Mouse (Mus musculus) liver, embryonic 11.5 days (tissue): ENCODE results near the gene Auts2. TPM values are rescaled to one million over a fixed set of nuclear protein-coding genes. Genes with fewer than 3 reads are reported as not detected.

ENCODE experiments used
- ATAC-seq: fragments of 200-750 bp; cut with Nextera tagmentation; replicated peaks from 2 replicates; pipeline ENCODE4 v1.8.0; 2017; ENCODE audit warnings: moderate number of reproducible peaks, mild to moderate bottlenecking, moderate TSS enrichment, moderate library complexity; ENCODE audit not compliant: low FRiP score
- DNase-seq: peaks from one replicate; pipeline ENCODE4 v3.0.0-alpha.2; 2017; ENCODE audit warnings: low spot score
- H3K27ac ChIP-seq: fragments of 300-500 bp; sonication (generic); 2 replicates; pipeline ENCODE4 v1.5.1; 2014; ENCODE audit warnings: mild to moderate bottlenecking, low read depth, low read length, control low read depth
- H3K27me3 ChIP-seq: fragments of 300-500 bp; sonication (generic); replicated peaks from 2 replicates; pipeline ENCODE4 v1.6.1; 2014; ENCODE audit warnings: low read length, mixed read lengths; ENCODE audit not compliant: control insufficient read depth, insufficient read depth
- H3K36me3 ChIP-seq: fragments of 300-500 bp; sonication (generic); 2 replicates; pipeline ENCODE4 v1.6.1; 2014; ENCODE audit warnings: mild to moderate bottlenecking, low read length, moderate library complexity, mixed read lengths; ENCODE audit not compliant: control insufficient read depth, insufficient read depth
- H3K4me1 ChIP-seq: fragments of 300-500 bp; sonication (generic); replicated peaks from 2 replicates; pipeline ENCODE4 v1.6.1; 2014; ENCODE audit warnings: low read length, mixed read lengths; ENCODE audit not compliant: control insufficient read depth, insufficient read depth
- H3K4me2 ChIP-seq: fragments of 300-500 bp; sonication (generic); 2 replicates; pipeline ENCODE4 v1.6.1; 2014; ENCODE audit warnings: mild to moderate bottlenecking, control low read depth, moderate library complexity
- H3K4me3 ChIP-seq: fragments of 300-500 bp; sonication (generic); 2 replicates; pipeline ENCODE4 v1.5.1; 2014; ENCODE audit warnings: low read depth, low read length, control low read depth
- H3K9ac ChIP-seq: fragments of 300-500 bp; sonication (generic); 2 replicates; pipeline ENCODE4 v1.6.1; 2014; ENCODE audit warnings: low read depth, low read length, control low read depth
- H3K9me3 ChIP-seq: fragments of 300-500 bp; sonication (generic); 2 replicates; pipeline ENCODE4 v1.6.1; 2016; ENCODE audit warnings: low read length, inconsistent platforms, mixed read lengths; ENCODE audit not compliant: control insufficient read depth
- WGBS: fragments of 180-500 bp; shearing (Covaris S2); extraction: QIAGEN DNeasy Blood & Tissue Kit; methylation state at CpG from one replicate; pipeline ENCODE4 v1.1.7; 2014; 5-methylcytosine and 5-hydroxymethylcytosine counted together
- polyA plus RNA-seq: library from polyadenylated mRNA; unstranded; fragments of >200 nt; fragmentation: Nextera tagmentation; extraction: Ambion mirVana; gene quantifications from 2 replicates; pipeline ENCODE4 v1.2.1, GENCODE M21; 2014

Auts2 gene
- polyA plus RNA-seq, 1 experiment from 2014 or later, result 13.8 TPM

DNA sequence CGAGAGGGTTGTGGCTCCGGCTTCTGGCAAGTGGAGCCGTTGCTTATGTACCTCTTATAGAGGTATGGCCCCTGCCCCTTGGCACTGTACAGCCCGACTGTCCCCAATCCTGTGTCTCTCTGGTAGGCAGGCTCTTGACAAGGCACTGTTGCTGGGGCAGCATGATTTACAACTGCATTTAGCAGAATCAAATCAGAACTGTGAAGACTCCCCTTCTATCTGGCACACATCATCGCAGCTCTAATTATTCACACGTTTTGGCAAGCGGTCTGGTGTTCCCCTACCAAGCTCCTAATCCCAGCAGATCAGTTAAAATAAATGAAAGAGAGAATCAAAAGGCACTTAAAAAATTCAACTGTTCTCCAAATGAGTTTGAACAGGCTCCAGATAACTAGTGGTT, 835.7 kb downstream of the Auts2 start:
- Histone ChIP-seq H3K4me1 (no peaks in the 10 kb centered on the region), H3K4me2 (no peak overlapping the region), H3K27ac (no peak overlapping the region), H3K9ac (no peak overlapping the region), H3K4me3 (no peak overlapping the region), H3K27me3 (no peaks in the 10 kb centered on the region), H3K36me3 (no peaks in the 10 kb centered on the region), H3K9me3 (no peaks in the 10 kb centered on the region)
- ATAC-seq (no peak), DNase-seq (no peak)
- WGBS, result 90% methylated on average over 7 of the region's 7 CpGs

DNA sequence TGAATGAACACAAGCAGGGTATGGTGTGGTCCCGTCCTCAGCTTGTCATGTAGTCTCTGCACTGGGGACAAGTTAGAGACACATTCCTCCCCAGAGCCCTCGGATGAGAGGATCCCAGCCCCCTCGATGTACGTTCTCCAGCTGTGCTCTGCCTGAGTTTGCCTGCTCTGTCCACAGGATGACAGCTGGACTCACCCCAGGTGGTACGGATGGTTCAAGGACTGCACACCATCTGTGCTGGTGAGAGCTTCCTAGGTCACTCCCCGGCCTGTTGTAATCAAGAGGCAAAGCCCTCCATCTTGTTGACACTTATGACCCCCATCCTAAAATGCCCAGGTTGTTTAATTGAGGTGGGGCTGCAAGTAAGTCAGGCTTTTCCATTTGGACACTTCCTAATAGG, 839.4 kb downstream of the Auts2 start:
- Histone ChIP-seq H3K4me1 (no peaks in the 10 kb centered on the region), H3K4me2 (no peak overlapping the region), H3K27ac (no peak overlapping the region), H3K9ac (no peak overlapping the region), H3K9me3 (no peaks in the 10 kb centered on the region), H3K4me3 (no peak overlapping the region), H3K27me3 (no peaks in the 10 kb centered on the region), H3K36me3 (no peaks in the 10 kb centered on the region)
- WGBS, result 72% methylated on average over 6 of the region's 6 CpGs
- ATAC-seq, result no peak
- no peak for DNase-seq

DNA sequence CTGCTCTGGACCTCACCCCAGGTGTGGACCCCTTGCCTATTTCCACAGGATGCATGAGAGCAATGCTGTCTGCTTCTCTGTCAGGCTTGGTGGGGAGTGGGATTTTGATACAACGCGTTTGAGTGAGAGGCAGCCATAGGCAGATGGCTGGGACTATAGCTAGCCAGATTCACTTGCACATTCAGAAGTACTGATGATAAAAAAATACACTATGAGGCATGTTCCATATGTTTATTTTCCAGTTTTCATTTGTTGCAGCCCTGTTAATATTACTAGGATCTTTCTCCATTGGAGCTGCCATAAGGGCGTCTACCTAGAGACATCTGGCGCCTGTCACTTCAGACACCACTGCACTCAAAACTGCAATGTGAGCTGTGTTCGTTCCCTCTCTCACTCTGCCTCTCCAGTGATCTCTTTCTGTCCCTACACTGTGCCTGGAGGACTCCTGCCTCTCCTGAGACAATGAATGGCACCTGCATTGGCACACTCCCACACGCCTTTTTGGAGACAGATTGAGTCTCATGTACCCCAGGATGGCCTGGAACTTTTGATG, 840.2 kb downstream of the Auts2 start:
- Histone ChIP-seq H3K4me1 (no peaks in the 10 kb centered on the region), H3K36me3 (no peaks in the 10 kb centered on the region), H3K9me3 (no peaks in the 10 kb centered on the region), H3K4me3 (no peak overlapping the region), H3K9ac (no peak overlapping the region), H3K27me3 (no peaks in the 10 kb centered on the region), H3K27ac (no peak overlapping the region), H3K4me2 (no peak overlapping the region)
- WGBS, result 89% methylated on average over 6 of the region's 6 CpGs
- ATAC-seq, result no peak
- DNase-seq, result no peak

DNA sequence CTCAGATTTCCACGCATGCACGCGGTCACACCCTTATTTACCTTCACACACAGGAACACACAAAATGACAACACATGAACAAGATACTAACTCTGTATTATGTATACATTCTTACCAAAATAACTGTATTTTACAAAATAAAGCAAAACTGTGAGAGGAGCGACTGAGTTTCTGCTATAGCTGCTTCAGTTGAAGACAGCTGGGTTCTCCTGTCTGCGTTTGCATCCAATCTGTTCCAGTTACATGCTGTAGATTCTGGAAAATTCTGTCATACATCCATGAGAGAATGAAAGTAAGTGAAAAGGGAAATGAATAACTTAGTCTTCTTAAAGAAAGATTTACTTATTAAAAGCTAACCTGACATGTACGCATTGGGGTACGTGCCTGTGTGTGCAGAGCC, 844.2 kb downstream of the Auts2 start:
- WGBS, result 90% methylated on average over 7 of the region's 7 CpGs
- H3K9ac ChIP-seq, result no peak overlapping the region
- no peaks in the 10 kb centered on the region for H3K9me3 ChIP-seq
- H3K4me1 ChIP-seq, result no peaks in the 10 kb centered on the region
- ATAC-seq (no peak), DNase-seq (no peak)
- H3K36me3 ChIP-seq, result no peaks in the 10 kb centered on the region
- no peak overlapping the region for H3K4me3 ChIP-seq
- H3K4me2 ChIP-seq, result no peak overlapping the region
- no peak overlapping the region for H3K27ac ChIP-seq
- H3K27me3 ChIP-seq, result no peaks in the 10 kb centered on the region

DNA sequence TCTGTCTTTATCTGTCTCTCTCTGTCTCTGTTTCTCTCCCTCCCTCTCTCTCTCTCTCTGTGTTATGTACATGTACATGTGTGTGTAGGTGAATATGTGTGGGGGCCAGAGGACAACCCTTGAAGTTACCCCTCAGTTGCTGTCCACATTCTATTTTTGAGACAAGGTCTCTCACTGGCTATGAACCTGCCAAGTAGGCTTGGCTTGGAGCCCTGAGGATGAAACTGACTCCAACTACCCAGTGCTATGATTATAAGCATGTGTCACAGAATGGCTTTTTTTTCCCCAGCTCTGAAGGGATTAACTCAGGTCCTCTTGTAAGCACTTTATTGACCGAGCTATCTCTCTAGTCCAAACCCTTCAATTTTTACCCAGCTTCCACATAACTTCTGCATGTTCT, 852.4 kb downstream of the Auts2 start:
- WGBS, result 81% methylated on average over 1 of the region's 1 CpGs
- Histone ChIP-seq H3K4me3 (no peak overlapping the region), H3K36me3 (no peaks in the 10 kb centered on the region), H3K4me1 (no peaks in the 10 kb centered on the region), H3K27me3 (no peaks in the 10 kb centered on the region), H3K9ac (no peak overlapping the region), H3K9me3 (no peaks in the 10 kb centered on the region), H3K4me2 (no peak overlapping the region), H3K27ac (no peak overlapping the region)
- ATAC-seq (no peak), DNase-seq (no peak)

DNA sequence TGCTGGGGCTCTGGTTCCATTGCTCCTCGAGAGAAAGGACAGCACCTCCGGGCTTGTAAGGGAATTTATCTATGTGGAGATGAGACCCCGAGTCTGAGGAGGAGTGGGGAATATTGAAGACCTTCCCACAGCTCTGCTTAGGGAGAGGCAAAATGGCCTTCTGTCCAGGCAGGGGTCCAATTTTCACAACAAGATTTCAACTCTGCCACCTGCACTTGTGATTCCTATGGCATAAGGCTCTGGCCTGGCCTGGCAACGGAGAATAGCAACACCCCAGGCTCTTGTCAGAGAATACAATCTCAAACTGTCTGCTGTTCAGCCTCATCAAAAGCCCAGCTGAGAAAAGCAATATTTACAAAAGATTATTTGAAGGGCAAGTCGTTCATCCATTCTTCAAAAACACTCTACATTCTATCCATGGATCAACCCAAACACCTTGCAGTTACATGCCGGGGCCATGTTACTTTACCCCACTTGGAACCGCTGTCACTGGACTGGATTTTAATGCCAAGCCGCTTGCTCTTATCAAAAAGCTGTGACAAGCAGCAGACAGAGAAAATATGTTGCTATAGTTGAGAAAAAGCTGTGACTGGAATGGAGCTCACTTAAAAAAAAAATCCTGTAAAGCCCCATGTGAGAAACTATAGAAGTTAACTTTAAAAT, 856.1 kb downstream of the Auts2 start:
- DNase-seq (no peak), ATAC-seq (no peak)
- Histone ChIP-seq H3K4me2 (no peak overlapping the region), H3K9ac (no peak overlapping the region), H3K27me3 (no peaks in the 10 kb centered on the region), H3K27ac (no peak overlapping the region), H3K36me3 (no peaks in the 10 kb centered on the region), H3K4me3 (no peak overlapping the region), H3K9me3 (no peaks in the 10 kb centered on the region), H3K4me1 (no peaks in the 10 kb centered on the region)
- WGBS, result 76% methylated on average over 8 of the region's 8 CpGs

DNA sequence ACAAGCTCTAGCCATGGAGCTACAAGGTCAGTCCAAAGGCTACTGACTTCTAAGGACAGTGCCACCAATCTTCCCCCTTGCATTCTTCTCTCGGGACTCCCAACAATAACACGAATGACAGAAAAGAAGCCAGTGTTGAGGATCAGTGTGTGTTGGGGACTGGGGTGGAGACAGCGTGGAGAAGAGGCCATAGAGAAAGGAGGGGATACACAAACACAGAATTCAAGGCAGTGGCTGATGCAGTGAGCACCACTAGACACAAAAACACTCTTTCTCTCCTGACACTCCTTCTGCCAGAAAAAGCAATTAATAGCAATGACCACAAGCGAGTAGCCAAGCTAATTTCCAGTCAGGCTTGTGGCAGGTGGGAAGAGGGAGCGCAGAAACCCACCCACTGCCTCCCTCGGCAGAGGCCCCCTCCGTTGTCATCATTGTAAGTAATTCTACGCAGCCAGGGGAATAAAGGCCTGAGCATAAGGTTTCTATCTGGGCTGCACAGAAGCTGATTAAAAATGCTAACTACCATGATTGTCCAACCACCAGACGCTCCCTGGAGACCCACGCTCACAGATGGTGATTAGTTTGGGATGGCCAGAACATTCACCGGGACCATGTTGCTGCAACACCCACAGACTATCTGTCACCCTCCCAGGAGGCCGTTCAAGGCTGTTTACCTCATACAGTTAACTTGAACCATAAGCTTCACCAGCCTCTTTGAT, 862.9 kb downstream of the Auts2 start:
- H3K27ac ChIP-seq, result no peak overlapping the region
- H3K4me2 ChIP-seq, result no peak overlapping the region
- no peaks in the 10 kb centered on the region for H3K27me3 ChIP-seq
- no peaks in the 10 kb centered on the region for H3K36me3 ChIP-seq
- ATAC-seq, result no peak
- DNase-seq, result no peak
- H3K9me3 ChIP-seq, result no peaks in the 10 kb centered on the region
- no peaks in the 10 kb centered on the region for H3K4me1 ChIP-seq
- WGBS, result 74% methylated on average over 12 of the region's 12 CpGs
- no peak overlapping the region for H3K9ac ChIP-seq
- H3K4me3 ChIP-seq, result no peak overlapping the region

DNA sequence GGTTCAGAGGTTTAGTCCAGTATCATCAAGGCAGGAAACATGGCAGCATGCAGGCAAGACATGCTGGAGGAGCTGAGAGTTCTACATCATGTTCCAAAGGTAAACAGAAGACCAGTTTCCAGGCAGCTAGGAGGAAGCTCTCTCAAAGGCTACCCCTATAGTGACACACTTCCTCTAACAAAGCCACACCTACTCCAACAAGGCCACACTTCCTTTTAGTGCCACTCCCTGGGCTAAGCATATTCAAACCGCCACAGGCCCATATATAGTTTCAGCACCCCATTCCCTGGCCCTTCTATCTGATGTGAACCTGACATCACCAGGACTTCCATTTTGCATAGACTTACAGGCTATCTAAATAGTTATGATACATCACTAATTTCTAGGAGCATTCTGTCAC, 863.6 kb downstream of the Auts2 start:
- ATAC-seq (no peak), DNase-seq (no peak)
- H3K9me3 ChIP-seq, result no peaks in the 10 kb centered on the region
- H3K27me3 ChIP-seq, result no peaks in the 10 kb centered on the region
- H3K9ac ChIP-seq, result no peak overlapping the region
- no peak overlapping the region for H3K4me3 ChIP-seq
- no peak overlapping the region for H3K4me2 ChIP-seq
- 64% methylated on average over 1 of the region's 1 CpGs for WGBS
- H3K27ac ChIP-seq, result no peak overlapping the region
- no peaks in the 10 kb centered on the region for H3K4me1 ChIP-seq
- no peaks in the 10 kb centered on the region for H3K36me3 ChIP-seq

DNA sequence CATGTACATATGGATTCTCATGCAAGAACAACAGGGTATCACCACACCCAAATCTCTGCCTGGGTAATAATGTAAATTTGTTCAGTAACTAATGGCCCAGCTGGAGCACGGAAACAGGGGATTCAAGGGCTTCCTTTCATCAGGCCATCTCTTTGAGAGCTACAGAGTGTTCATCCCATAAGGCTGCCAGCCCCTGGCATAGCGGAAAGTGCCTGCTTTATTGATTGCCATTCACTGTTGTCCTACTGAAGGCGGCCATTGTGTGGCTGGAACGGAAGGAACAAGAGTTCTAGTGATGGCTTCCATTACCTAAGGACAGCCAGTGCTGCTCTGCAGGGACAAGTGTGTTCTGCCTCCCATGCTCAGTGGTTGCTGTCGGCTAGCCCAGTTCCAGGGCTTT, 865.6 kb downstream of the Auts2 start:
- no peak for DNase-seq
- Histone ChIP-seq H3K27me3 (no peaks in the 10 kb centered on the region), H3K4me1 (no peaks in the 10 kb centered on the region), H3K4me3 (no peak overlapping the region), H3K9ac (no peak overlapping the region), H3K4me2 (no peak overlapping the region), H3K36me3 (no peaks in the 10 kb centered on the region), H3K27ac (no peak overlapping the region), H3K9me3 (no peaks in the 10 kb centered on the region)
- 88% methylated on average over 5 of the region's 5 CpGs for WGBS
- ATAC-seq, result no peak
